Mouse (Mus musculus): ENCODE results near the gene Lce1h. TPM values are rescaled to one million over a fixed set of nuclear protein-coding genes. Genes with fewer than 3 reads are reported as not detected.

The Lce1h gene
- polyA plus RNA-seq (2015; fragmentation: Nextera tagmentation; extraction: Ambion mirVana): not detected in 2 replicates

- 75% methylated on average over 1 of the region's 1 CpGs for WGBS (ENCODE audit: insufficient replicate concordance)
- no peak within 1 kb of the TSS for H3K4me2 ChIP-seq (ENCODE audit: low read depth, low read length)
- H3K9ac ChIP-seq (replicated peaks): no peak within 1 kb of the TSS
- no peaks in the 10 kb centered on the region for H3K4me1 ChIP-seq (ENCODE audit: insufficient read depth)
- no peak within 1 kb of the TSS for H3K4me3 ChIP-seq (ENCODE audit: low read depth, low read length)
- ATAC-seq (no peak), DNase-seq (no peak)
- H3K36me3 ChIP-seq (replicated peaks; ENCODE audit: insufficient read depth, low read length): no peaks in the 10 kb centered on the region
- no peaks in the 10 kb centered on the region for H3K27me3 ChIP-seq (ENCODE audit: insufficient read depth, low read length)
- no peaks in the 10 kb centered on the region for H3K9me3 ChIP-seq (ENCODE audit: low read length)
- H3K27ac ChIP-seq (ENCODE audit: low read depth): no peak within 1 kb of the TSS
- TF ChIP-seq CTCF (IDR thresholded peaks at IDR 0.05; ENCODE audit: low read depth) (no peak), EP300 (IDR thresholded peaks at IDR 0.05; ENCODE audit: low read depth) (no peak)
Measured at GRCm38 (mm10) chr3:92764965-92765364, at the start of gene Lce1h. Gene Lce1h, minus strand, starts transcription at chr3:92765065.

- no peak within 1 kb of the TSS for H3K9ac ChIP-seq (replicated peaks)
- no peak within 1 kb of the TSS for H3K4me2 ChIP-seq (ENCODE audit: low read depth, low read length)
- H3K9me3 ChIP-seq (ENCODE audit: low read length): no peaks in the 10 kb centered on the region
- no peaks in the 10 kb centered on the region for H3K36me3 ChIP-seq (replicated peaks; ENCODE audit: insufficient read depth, low read length)
- H3K27me3 ChIP-seq (ENCODE audit: insufficient read depth, low read length): no peaks in the 10 kb centered on the region
- no peak for TF ChIP-seq CTCF (IDR thresholded peaks at IDR 0.05; ENCODE audit: low read depth)
- no peak for TF ChIP-seq EP300 (IDR thresholded peaks at IDR 0.05; ENCODE audit: low read depth)
- ATAC-seq (no peak), DNase-seq (no peak)
- no peak within 1 kb of the TSS for H3K4me3 ChIP-seq (ENCODE audit: low read depth, low read length)
- no peak within 1 kb of the TSS for H3K27ac ChIP-seq (ENCODE audit: low read depth)
- no peaks in the 10 kb centered on the region for H3K4me1 ChIP-seq (ENCODE audit: insufficient read depth)
Measured at GRCm38 (mm10) chr3:92807791-92808190, 42.9 kb upstream of the Lce1h start, which contains the start of gene Lce1k. Gene Lce1k, minus strand, starts transcription at chr3:92807891.

DNA sequence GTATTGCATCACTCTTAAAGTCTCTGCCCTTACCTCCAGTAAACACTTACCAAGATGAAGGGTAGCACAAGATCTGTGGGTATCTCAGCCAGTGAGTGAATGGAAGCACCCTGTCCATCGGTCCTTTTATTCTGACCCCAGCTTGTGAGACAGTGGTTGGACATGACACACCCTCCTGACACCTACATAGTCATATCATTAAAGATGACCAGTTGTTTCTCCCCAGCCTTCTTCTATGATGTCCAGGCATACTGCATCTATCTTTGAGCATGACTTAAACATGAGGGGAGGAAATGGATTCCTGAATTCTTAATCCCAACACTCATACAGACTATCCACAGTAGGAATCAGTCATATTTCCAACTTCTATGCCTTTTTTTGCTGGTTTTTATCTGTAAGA lies 25.5 kb upstream of the Lce1h start, which contains the start of gene Lce1j:
TSS of gene Lce1j (minus strand) at position 101 of the 400 bp plus-strand sequence.
- ATAC-seq (no peak), DNase-seq (no peak)
- Histone ChIP-seq H3K4me2 (ENCODE audit: low read depth, low read length) (no peak within 1 kb of the TSS), H3K9ac (replicated peaks) (no peak within 1 kb of the TSS), H3K9me3 (ENCODE audit: low read length) (no peaks in the 10 kb centered on the region), H3K27ac (ENCODE audit: low read depth) (no peak within 1 kb of the TSS), H3K27me3 (ENCODE audit: insufficient read depth, low read length) (no peaks in the 10 kb centered on the region), H3K4me3 (ENCODE audit: low read depth, low read length) (no peak within 1 kb of the TSS), H3K4me1 (ENCODE audit: insufficient read depth) (no peaks in the 10 kb centered on the region), H3K36me3 (replicated peaks; ENCODE audit: insufficient read depth, low read length) (no peaks in the 10 kb centered on the region)
- 77% methylated on average over 1 of the region's 1 CpGs for WGBS (ENCODE audit: insufficient replicate concordance)
- TF ChIP-seq CTCF (IDR thresholded peaks at IDR 0.05; ENCODE audit: low read depth) (no peak), EP300 (IDR thresholded peaks at IDR 0.05; ENCODE audit: low read depth) (no peak)

GRCm38 (mm10) chr3:92778799-92779198 lies 13.9 kb upstream of the Lce1h start, which contains the start of gene Lce1i:
Gene Lce1i, minus strand, starts transcription at chr3:92778899.
- DNase-seq: no peak
- Histone ChIP-seq H3K9ac (replicated peaks) (no peak within 1 kb of the TSS), H3K9me3 (ENCODE audit: low read length) (no peaks in the 10 kb centered on the region), H3K27me3 (ENCODE audit: insufficient read depth, low read length) (no peaks in the 10 kb centered on the region), H3K36me3 (replicated peaks; ENCODE audit: insufficient read depth, low read length) (no peaks in the 10 kb centered on the region), H3K27ac (ENCODE audit: low read depth) (no peak within 1 kb of the TSS), H3K4me1 (ENCODE audit: insufficient read depth) (no peaks in the 10 kb centered on the region), H3K4me2 (ENCODE audit: low read depth, low read length) (no peak within 1 kb of the TSS), H3K4me3 (ENCODE audit: low read depth, low read length) (no peak within 1 kb of the TSS)
- ATAC-seq: no peak
- TF ChIP-seq EP300 (IDR thresholded peaks at IDR 0.05; ENCODE audit: low read depth): no peak
- TF ChIP-seq CTCF (IDR thresholded peaks at IDR 0.05; ENCODE audit: low read depth): no peak
- WGBS (ENCODE audit: insufficient replicate concordance): 76% methylated on average over 1 of the region's 1 CpGs

DNA sequence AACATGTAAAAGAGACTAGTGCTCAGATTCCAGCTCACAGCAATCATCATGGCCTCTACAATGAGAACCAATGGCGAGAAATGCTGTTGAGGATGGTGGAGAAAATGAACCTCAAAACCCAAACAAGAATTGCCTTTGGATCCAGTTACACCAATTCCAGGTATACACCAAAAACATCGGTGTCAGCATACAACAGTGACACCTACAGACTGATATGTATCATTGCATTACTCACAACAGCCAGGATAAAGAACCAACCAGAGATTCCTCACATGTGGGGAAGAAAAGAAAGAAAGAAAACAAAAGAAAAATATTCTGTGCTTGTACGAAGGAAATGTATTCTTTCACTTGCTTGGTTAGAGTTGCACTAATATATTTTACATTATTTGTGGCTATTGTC lies 6.7 kb upstream of the Lce1h start:
- no peak overlapping the region for H3K9ac ChIP-seq (replicated peaks)
- no peaks in the 10 kb centered on the region for H3K9me3 ChIP-seq (ENCODE audit: low read length)
- H3K36me3 ChIP-seq (replicated peaks; ENCODE audit: insufficient read depth, low read length): no peaks in the 10 kb centered on the region
- H3K27me3 ChIP-seq (ENCODE audit: insufficient read depth, low read length): no peaks in the 10 kb centered on the region
- DNase-seq (no peak), ATAC-seq (no peak)
- H3K4me1 ChIP-seq (ENCODE audit: insufficient read depth): no peaks in the 10 kb centered on the region
- H3K27ac ChIP-seq (ENCODE audit: low read depth): no peak overlapping the region
- 19% methylated on average over 3 of the region's 3 CpGs for WGBS (ENCODE audit: insufficient replicate concordance)
- H3K4me2 ChIP-seq (ENCODE audit: low read depth, low read length): no peak overlapping the region
- H3K4me3 ChIP-seq (ENCODE audit: low read depth, low read length): no peak overlapping the region
- TF ChIP-seq EP300 (IDR thresholded peaks at IDR 0.05; ENCODE audit: low read depth) (no peak), CTCF (IDR thresholded peaks at IDR 0.05; ENCODE audit: low read depth) (peak; percentile 35; the same call in 1 of the 2 replicates)

- TF ChIP-seq CTCF (IDR thresholded peaks at IDR 0.05; ENCODE audit: low read depth) (no peak), EP300 (IDR thresholded peaks at IDR 0.05; ENCODE audit: low read depth) (no peak)
- 34% methylated on average over 3 of the region's 3 CpGs for WGBS (ENCODE audit: insufficient replicate concordance)
Measured at GRCm38 (mm10) chr3:92753197-92753596, 11.7 kb downstream of the Lce1h start.

DNA sequence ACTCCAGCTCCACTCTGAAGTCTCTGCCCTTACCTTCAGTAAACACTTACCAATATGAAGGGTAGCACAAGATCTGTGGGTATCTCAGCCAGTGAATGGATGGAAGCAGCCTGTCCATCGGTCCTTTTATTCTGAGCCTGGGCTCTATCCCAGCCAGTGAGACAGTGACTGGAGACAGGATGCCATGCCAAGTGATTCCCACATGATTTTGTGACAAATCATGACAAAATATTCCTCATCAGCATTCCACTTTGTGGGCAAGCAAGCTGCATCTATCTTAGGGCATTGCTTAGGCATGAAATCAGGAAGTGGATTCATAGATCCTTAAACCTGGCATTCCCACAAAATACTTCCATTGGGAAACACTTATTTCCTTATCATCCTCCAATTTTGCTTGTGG lies 12.6 kb downstream of the Lce1h start, which contains the start of gene Lce1g:
TSS of gene Lce1g (minus strand) at position 101 of the 400 bp plus-strand sequence.
- no peaks in the 10 kb centered on the region for H3K36me3 ChIP-seq (replicated peaks; ENCODE audit: insufficient read depth, low read length)
- WGBS (ENCODE audit: insufficient replicate concordance): 81% methylated on average over 1 of the region's 1 CpGs

More at GRCm38 (mm10) chr3:92753197-92753596, 11.7 kb downstream of the Lce1h start:
- no peaks in the 10 kb centered on the region for H3K36me3 ChIP-seq (replicated peaks; ENCODE audit: insufficient read depth, low read length)
- H3K4me2 ChIP-seq (ENCODE audit: low read depth, low read length): no peak overlapping the region
- no peak for DNase-seq
- H3K4me1 ChIP-seq (ENCODE audit: insufficient read depth): no peaks in the 10 kb centered on the region
- ATAC-seq: no peak
- no peak overlapping the region for H3K27ac ChIP-seq (ENCODE audit: low read depth)
- H3K9me3 ChIP-seq (ENCODE audit: low read length): no peaks in the 10 kb centered on the region
- H3K4me3 ChIP-seq (ENCODE audit: low read depth, low read length): no peak overlapping the region
- H3K9ac ChIP-seq (replicated peaks): no peak overlapping the region
- H3K27me3 ChIP-seq (ENCODE audit: insufficient read depth, low read length): no peaks in the 10 kb centered on the region

More for the DNA sequence above, 12.6 kb downstream of the Lce1h start, which contains the start of gene Lce1g:
- Histone ChIP-seq H3K27ac (ENCODE audit: low read depth) (no peak within 1 kb of the TSS), H3K4me2 (ENCODE audit: low read depth, low read length) (no peak within 1 kb of the TSS), H3K4me3 (ENCODE audit: low read depth, low read length) (no peak within 1 kb of the TSS), H3K9ac (replicated peaks) (no peak within 1 kb of the TSS), H3K9me3 (ENCODE audit: low read length) (no peaks in the 10 kb centered on the region), H3K27me3 (ENCODE audit: insufficient read depth, low read length) (no peaks in the 10 kb centered on the region), H3K4me1 (ENCODE audit: insufficient read depth) (no peaks in the 10 kb centered on the region)
- ATAC-seq (no peak), DNase-seq (no peak)
- no peak for TF ChIP-seq EP300 (IDR thresholded peaks at IDR 0.05; ENCODE audit: low read depth)
- no peak for TF ChIP-seq CTCF (IDR thresholded peaks at IDR 0.05; ENCODE audit: low read depth)

All from liver, postnatal 0 days (tissue).